Mouse (Mus musculus): ENCODE data around the gene Actr6.

Actr6 gene

DNA sequence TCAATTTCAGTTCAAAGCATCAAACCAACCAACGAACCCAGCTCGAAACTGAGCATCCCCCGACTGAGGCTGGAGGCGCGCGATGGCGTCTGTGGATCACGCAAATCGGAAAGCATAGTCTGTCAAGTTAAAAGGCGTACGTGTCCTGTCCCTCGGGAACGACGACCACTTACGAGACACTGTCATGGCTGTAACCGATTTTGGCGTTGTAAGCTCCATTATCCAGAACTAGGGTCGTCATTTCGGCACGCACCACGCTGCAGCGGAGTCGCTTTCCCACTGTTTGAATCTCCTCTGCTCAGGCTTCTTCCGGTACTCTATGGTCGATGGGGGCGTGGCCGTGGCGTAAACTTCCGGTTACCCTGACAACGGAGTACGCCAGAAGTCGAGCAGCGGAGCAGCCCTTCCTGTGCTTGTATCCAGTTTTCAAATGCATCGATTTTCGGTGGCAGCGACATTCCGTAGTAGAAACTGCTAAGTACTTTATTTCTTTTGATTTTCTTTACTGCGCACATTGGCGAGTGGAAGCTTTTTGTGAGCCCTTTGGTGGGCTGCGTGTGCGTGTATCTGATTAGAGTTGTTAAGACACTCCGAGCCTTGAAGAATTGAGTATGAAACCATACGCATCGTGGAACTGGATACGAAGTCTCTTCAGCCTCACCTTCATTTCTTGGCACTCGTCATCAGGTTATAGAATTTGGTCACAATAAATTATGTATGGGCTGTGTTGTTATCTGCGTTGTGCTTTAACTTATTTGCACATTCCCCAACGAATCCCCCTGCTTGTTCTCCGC lies at the start of gene Actr6:
Gene Actr6 (minus strand): TSS at position 295 of the 794 bp plus-strand sequence.
- in situ Hi-C loops (cut with MboI, MseI) = loop anchor here in 1 of 2 experiments (5.0 kb wide), 1 partner anchor 45 kb away; the partner anchor contains the start of gene Scyl2

DNA sequence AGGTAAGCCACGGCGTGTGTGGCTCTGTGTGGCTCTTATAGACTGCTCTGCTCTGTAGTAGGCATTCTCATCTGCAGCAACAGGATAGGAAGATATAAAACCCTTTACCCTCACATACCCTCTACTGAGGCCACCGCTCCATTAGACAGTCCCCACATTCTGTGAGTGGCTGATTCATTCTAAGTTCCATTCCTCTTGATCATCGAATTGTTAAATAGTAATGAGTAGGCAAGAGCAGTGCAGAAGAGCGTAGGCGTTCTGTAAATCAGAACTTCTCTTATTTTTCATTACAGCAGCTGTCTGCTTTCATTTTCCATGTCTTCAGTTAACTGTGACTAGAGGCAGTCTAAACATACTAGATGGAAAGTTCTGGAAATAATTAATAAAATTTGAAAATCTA lies 43.9 kb upstream of the Actr6 start:
- in situ Hi-C loops (cut with MboI, MseI) = loop anchor here in 1 of 2 experiments (10.0 to 25.0 kb wide), 2 partner anchors 491 to 689 kb away; no protein-coding TSS in a partner anchor

DNA sequence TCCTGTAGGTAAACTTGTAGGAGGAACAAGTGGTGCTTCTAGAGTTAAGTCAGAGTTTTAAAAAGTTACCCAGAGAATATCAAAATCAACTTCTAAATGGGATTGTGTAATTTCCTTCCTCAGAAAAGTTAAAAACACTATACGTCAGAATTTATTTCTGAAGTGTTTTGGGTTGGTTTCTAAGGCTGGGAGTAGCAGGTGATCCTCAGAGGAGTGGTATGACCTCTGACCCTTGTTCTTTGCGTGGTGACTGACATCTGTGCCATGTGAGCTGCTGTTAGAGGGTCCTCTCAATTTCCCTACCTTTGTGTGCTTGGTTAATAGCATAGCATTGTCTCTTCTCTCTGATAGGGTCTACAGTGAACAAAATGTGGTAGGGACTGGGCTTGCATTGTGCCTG lies 39.8 kb upstream of the Actr6 start:
- in situ Hi-C loops (cut with MboI, MseI) = loop anchor here in 1 of 2 experiments (10.0 kb wide), 1 partner anchor 487 kb away; no protein-coding TSS in a partner anchor

DNA sequence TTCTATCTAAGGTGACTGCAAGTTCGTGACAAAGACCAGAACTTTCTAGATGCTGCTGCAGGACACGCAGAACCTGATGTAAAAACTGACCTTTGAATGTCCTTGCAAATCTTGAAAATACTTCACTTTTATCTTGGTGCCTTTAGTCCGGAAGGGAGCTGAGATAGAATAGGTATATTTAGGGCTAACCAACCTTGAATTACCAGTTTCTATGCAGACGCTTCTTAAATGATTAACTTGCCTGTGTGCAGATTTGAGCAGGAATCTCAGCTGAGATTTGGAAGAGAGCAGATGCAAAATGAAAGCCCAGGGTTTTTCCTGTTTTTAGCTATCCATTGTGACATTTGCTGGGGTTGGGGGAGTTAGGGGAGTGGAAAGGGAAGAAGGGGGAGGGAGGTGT lies 37.0 kb upstream of the Actr6 start:
- in situ Hi-C loops (cut with MboI, MseI) = no loop called here

DNA sequence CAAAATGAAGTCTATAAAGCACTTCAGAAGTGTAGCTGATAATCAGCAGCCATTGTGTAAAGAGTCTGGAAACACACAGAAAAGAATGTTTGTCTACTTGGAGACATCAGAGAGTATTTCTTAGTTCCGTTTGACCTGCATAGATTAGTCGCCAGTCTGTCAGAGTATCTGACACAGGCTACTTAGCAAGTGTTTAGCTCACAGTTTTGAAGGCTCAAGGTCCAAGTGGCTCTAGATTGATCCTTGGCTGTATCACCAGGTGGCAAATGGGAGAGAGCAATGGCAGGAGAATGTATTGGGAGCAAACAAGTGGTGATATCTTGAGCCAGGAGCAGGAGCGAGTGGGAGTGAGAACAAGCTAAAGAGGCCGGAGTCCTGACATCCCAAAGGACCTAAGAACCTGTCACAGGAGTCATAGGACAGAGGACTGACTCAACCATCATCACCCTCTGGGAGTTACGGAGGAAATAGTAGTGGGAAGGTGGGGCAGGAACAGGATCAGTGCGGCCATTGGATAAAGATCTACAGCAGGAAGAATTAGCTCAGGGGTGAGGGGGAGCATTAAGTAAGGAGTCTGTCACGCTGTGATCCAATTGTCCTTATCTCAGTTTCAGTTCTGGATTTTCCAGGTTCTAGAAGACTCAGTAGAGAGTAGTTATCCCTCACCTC lies 36.4 kb upstream of the Actr6 start:
- in situ Hi-C loops (cut with MboI, MseI) = no loop called here

DNA sequence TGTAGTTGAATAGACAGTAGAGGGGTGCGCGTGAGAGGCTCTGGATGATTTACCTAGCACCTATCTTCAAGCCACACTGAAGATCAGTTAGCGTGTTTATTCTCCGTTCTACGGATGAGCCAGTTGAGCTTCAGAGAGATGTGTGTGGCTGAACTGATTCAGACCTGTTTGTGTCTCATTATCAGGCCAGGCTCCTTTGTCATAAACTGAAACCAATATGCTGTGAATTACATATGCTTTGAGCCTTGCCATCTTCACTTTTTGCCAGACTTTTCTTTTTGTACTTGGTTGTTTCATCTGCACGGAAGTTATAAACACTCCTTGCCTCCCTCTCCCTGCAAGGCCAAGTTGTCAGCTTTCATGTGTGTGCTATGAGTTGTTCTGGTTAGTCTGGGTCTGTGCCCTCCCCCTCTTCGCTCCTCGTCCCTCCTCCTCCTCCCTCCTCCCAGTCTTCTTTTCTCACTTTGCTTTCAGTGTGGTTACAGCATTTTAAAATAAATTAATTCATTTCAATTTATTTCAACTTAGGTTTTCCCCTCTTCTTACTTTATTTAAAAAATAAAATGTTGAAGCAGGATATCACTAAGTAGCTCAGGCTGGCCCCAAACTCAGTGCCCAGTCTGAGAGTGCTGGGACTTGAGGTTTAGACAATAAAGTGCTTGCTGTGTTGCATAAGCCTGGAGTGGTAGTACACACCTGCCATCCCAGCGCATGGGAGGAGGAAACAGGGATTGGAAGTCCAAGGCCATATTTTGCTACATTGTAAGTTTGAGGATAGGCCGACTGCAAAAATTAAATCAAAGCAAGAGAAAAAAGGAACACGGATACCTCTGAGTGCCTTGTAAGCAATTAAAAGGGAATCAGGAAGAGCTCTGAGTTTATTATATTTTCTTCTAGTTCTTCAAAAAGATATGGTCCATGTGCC lies 34.0 kb upstream of the Actr6 start:
- in situ Hi-C loops (cut with MboI, MseI) = no loop called here

DNA sequence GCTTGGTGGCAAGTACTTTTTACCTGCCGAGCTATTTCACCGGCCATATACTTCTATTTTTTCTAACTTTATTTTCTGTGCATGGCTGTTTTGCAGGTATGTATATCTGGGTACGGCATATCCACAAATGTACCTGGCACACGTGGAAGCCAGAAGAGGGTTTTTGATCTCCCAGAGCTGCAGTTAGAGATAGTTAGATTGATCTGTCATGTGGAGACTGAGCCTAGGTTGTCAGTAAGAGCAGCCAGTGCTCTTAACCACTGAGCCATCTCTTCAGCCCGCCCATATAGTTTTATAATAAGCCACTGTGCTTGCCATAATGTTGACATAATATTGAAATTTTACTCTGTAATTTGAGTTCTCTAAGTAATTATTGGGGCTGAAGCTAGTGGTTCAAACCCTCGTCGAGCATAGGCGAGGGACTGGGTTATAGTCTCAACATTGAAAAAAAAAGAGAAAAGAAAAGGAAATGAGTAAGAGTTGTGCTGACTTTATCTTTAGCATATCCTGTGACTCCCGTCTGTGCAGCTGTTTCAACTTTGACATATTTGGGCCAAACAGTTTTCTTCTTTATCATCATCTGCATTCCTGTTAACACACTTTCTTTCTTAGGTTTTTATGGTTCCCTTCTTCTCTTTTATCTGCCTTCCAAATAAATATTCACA lies 32.5 kb upstream of the Actr6 start:
- in situ Hi-C loops (cut with MboI, MseI) = no loop called here

DNA sequence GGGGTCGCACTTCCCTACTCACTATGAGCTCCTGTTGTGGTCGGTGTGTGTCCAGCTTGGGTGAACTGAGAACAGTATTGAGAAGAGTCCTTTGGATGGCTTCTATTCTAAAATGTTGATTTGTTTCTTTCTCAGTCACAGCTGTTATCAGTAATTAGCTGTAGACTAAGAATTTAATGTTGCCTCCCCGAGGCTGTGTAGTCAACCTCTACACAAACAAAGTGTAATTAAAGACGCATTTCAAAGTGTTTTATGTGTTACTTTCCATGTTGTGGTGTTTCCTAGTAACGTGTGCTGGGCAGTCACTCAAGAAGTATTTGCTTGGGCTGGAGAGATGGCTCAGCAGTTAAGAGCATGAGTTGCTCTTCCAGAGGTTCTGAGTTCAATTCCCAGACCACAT lies 28.7 kb upstream of the Actr6 start:
- in situ Hi-C loops (cut with MboI, MseI) = no loop called here

DNA sequence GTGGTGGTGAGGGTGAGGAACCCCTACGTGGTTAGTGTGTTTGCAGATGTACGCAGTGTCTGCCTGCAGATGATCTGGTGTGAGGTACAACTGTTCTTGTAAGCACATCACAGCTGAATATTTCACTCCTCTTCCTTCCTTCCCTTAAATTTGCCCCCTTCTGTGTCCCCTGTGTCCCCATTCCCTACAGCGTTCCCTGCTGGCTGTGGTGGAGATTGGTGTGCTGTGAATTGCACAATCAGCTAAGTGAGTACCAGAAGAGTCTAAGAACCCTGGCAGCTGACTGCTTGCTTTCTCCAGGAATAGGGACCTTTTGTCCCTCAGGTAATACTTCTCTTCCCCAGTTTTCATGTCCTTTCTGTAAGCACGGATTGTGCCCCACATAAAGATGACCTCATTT lies 23.1 kb upstream of the Actr6 start:
- in situ Hi-C loops (cut with MboI, MseI) = no loop called here

DNA sequence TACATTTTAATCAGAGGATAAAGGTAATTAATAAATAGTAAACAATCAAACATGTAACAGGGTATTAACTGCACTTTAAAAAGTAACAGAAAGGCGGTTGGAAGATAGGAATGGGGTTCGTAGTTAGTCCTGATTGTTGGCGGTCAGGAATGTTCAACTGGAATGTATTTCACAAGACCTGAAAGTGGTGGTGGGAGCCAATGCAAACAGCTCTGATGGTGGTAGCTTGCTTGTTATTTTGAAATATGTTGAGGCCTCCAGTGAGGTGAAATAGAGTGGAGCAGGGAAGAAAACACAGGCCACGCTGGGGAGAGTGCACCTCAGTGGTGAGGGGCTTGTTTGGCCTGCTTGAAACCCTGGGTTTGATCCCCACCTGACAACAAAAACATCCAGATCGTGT lies 19.0 kb upstream of the Actr6 start:
- in situ Hi-C loops (cut with MboI, MseI) = no loop called here

DNA sequence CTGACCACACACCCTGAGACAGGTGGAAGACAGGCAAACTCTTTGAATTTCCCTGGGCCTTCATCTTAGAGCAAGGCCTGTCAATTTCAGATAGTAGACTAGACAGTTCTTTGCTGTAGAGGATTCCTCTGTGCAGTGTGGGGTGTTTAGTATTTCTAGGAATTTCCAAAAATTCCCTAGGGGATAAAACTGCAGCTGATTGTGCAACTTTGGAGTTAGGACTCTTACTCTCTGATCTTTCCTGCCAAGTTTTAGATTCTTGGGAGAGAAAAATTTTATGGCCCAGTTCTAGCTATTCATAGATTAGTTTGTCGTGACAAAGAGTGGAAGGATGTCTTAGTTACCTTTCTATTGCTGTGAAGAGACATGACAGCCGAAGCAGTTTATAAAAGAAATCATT lies 16.5 kb upstream of the Actr6 start:
- in situ Hi-C loops (cut with MboI, MseI) = loop anchor here in 1 of 2 experiments (5.0 kb wide), 1 partner anchor 1414 kb away; no protein-coding TSS in a partner anchor

DNA sequence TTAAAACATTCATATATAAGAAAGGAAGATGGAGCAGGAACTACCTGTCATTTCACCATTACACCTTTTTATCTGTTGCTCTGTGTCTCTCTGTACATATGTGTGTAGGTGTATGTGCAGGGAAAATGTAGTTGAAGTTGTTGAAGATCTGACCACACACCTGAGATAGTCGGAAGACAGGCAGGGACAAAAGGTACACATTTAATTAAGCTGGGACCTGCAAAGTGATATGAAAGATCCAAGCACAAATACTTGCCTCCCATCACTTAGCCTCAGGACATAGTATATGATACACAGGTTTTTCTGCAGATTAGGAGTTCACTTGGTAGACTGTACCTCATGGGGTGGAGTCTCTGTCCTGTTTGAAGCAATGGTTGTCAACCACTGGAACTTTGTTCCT lies 15.8 kb upstream of the Actr6 start:
- in situ Hi-C loops (cut with MboI, MseI) = loop anchor here in 1 of 2 experiments (5.0 kb wide), 1 partner anchor 1414 kb away; no protein-coding TSS in a partner anchor

DNA sequence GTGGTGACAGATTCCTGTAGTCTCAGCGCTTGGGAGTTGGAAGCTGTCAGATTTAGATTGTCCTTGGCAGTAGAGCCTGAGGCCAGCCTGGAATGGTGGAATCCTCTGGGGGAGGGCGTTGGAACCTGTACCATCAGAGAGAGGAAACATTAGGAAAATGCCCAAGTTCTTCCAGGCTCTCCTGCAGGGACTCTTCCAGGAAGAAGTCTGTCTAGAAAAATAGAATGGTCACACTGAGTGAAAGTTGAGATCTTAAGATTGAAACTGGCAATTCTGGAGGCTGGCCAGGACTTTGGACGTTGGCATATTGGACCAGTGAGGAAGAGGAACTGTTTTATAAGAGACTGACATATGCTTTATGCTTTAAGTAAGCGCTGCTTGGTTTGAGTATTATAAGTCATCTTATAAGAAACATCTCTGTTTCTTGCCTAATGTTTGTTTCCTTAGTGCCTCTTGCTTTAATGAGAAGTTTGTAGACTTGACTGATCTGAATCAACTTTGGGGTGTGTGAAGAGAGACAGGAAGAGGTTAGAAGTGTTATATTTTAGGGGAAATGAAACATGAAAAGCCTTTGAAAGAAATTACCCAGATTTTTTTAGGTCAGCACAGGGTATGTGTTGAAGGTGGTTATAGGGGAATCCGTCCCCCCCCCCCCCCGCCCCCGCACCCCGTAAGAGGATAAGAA lies 15.3 kb upstream of the Actr6 start:
- in situ Hi-C loops (cut with MboI, MseI) = loop anchor here in 1 of 2 experiments (5.0 kb wide), 1 partner anchor 1415 kb away; no protein-coding TSS in a partner anchor

DNA sequence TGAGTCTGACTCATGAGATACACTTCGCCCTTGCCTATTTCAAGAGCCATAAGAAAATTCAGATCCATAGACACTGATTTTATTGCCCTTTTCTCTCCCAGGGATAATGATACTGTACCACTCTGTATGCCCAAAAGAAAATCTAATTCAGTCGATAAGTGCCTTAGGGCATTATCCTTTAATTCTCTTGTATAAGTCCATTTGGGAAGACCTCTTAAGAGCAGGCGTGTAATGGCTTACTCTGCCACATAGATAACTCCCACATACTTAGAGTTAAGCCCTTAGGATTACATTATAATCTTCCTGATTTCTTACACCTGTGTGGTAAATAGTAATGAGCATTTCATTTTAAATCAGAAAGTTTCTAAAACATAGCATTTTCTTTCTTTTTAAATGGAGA lies 14.5 kb upstream of the Actr6 start:
- in situ Hi-C loops (cut with MboI, MseI) = loop anchor here in 1 of 2 experiments (5.0 kb wide), 1 partner anchor 1416 kb away; no protein-coding TSS in a partner anchor

DNA sequence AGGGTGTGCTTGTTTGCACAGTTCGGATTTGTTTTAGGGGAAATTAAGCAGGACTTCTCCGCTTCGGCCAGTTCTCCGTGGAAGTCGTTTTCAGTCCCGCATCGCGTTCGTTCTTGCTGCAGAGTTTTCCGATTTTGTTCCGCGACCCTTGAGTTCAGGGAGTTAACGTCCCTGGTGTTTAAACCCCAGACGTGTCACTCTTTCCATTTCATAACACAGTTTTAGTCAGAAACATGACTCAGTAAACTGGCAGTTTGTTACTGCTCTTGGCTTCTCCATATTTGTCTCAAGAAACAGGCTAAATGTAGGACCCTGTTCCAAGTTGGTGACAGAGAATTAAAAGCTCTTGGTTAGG lies 13.5 kb upstream of the Actr6 start:
- in situ Hi-C loops (cut with MboI, MseI) = loop anchor here in 1 of 2 experiments (5.0 kb wide), 1 partner anchor 1417 kb away; no protein-coding TSS in a partner anchor

DNA sequence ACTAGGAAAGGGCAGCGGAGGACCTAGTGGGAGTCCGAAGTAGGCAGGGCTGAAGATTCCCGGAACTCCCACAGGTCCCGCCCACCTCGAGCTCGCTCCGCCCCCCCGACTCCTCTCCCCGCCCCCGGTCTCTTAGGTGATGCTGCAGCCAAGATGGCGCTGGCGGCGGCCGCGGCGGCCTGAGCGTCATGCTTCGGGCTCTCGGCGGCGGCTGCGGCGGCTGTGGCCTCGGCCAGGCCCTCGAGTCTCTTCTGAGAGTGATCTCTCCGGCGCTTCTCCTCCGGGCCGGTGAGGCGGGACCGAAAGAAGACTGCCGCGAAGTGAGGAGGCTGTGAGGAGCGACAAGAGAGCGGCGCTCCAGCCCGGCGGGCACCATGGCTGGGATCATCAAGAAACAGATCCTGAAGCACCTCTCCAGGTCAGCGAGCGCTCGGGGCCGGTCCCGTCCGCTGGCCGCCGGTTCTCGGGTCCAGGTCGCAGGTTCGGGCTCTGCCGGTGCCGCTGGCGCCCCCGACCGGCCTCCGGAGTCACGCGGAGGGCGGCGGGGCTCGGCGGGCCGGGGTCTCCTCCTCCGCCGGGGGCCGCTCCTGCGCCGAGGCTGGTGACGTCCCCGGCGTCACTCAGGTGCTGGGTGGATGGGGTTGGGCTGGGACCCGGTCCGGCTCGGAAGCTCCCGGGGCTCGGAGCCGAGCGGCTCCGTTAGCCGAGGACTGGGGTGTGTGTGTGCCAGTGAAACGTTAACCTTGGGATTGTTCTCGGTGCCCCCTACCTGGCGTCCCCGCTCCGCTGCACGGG lies 13.0 kb upstream of the Actr6 start, which contains the start of gene Uhrf1bp1l:
Gene Uhrf1bp1l (plus strand): TSS at position 121 of the 795 bp plus-strand sequence.
- in situ Hi-C loops (cut with MboI, MseI) = loop anchor here (5.0 kb wide), 2 partner anchors 63 to 1417 kb away; no protein-coding TSS in a partner anchor

DNA sequence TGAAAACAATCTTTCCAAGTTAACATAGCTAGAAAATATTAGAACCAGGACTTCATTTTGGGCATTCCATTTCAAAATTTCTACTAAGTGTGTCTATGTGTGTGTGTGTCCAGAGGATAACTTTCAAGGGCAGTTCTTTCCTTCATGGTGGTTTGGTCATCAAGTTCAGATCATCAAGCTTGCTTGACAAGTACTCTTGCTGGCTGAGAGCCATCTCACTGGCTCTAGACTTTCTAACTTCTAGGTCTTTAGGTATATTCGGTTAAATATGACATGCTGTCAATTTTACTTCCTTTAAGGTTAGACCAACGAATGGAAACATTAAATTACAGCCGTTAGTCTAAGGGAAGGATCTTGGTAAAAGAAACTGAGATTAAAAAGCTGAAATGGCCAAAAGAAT lies 12.2 kb upstream of the Actr6 start:
- in situ Hi-C loops (cut with MboI, MseI) = loop anchor here in 1 of 2 experiments (5.0 kb wide), 1 partner anchor 62 kb away; no protein-coding TSS in a partner anchor

DNA sequence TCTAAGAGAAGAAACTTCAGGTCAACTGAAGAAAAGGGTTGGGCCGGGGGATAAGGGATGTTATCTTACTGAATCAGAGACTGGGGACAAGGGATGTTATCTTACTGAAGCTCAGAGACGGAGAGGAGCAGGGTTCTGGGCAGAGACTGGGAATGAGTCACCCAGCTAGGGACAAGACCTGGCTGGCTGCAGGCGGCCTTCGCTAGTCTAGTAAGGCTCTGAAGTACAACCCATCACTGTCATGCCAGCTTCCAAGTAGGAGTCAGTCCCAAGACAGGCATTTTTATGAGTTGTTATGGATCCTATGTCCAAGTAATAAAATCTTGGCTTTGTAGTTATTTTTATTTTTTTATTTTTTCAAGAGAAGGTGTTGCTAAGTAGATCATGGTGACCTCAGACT lies 11.2 kb upstream of the Actr6 start:
- in situ Hi-C loops (cut with MboI, MseI) = loop anchor here in 1 of 2 experiments (5.0 kb wide), 1 partner anchor 61 kb away; no protein-coding TSS in a partner anchor

DNA sequence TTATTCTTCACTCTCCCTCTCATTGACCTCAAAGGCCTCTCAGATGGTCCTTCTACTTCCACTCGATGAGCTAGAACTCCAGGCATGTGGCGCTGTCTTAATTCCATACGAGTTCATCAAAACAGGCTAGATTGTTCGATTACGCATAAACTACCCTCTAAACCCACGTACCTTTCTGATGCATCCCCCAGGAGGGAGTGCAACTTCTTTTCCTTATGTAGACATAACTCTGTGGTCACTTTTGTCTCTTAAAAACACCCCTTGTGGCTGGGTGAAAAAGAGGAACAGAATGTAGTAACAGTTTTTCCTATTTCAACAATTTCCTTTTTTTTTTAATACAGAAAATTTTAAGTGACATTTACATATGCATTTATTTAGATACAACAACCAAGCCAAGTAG lies 8.9 kb upstream of the Actr6 start:
- in situ Hi-C loops (cut with MboI, MseI) = loop anchor here in 1 of 2 experiments (5.0 kb wide), 1 partner anchor 59 kb away; no protein-coding TSS in a partner anchor

All from T-helper 17 cell (primary cell).